Mouse (Mus musculus) monocyte, adult 5-6 weeks (primary cell): ENCODE measurements around the gene Gm28870. TPM values are rescaled to one million over a fixed set of nuclear protein-coding genes. Genes with fewer than 3 reads are reported as not detected.
"Not testable (repeated sequence)": the region's sequence is repeated elsewhere in the genome, so short reads cannot be mapped to it uniquely, and the experiment has no call there.

ENCODE experiments used
- ATAC-seq: fragments of 153-309, 156-312 bp; replicated peaks from 2 replicates; pipeline ENCODE4 v1.8.0; 2017; ENCODE audit warnings: mild to moderate bottlenecking; ENCODE audit not compliant: low TSS enrichment, insufficient number of reproducible peaks, severe bottlenecking, poor library complexity, low FRiP score
- total RNA-seq: library from RNA; stranded (forward); fragments of 200-1000, 200-491, 200-594 nt; gene quantifications from 3 replicates; pipeline ENCODE4 v1.2.3, GENCODE M21; 2017

The Gm28870 gene
- total RNA-seq = not detected in 3 replicates

- ATAC-seq = not testable (repeated sequence)
These were observed at the start of gene Gm28870 for GRCm38 (mm10) chrY:50096976-50097375. Gene Gm28870 (plus strand): TSS chrY:50097276.
